Mouse (Mus musculus) MEL (cell line): ENCODE data around the gene Fam131c. TPM values are rescaled to one million over a fixed set of nuclear protein-coding genes. Genes with fewer than 3 reads are reported as not detected.

Experiments used
- DNase-seq: peaks from one replicate; pipeline ENCODE4 v3.0.0; 2011; ENCODE audit warnings: low read depth, low spot score
- H3K27ac ChIP-seq: 2 replicates; pipeline ENCODE4 v1.5.1; 2012; ENCODE audit warnings: low read depth, mild to moderate bottlenecking, control low read depth, low read length, moderate library complexity; ENCODE audit not compliant: control insufficient read depth
- H3K27me3 ChIP-seq, 2 experiments: fragments of 150-350 bp in 1 of 2; sonication (generic) in 1 of 2; 2 replicates each; pipeline ENCODE4 v1.6.1; 2012; ENCODE audit warnings: low read length in 2 of 2, mild to moderate bottlenecking in 2 of 2, improper control_type of control experiment in 1 of 2, moderate library complexity in 1 of 2; ENCODE audit not compliant: insufficient read depth in 2 of 2, control insufficient read depth in 1 of 2
- H3K36me3 ChIP-seq, 2 experiments: 2 replicates each; pipeline ENCODE4 v1.6.1; 2012 to 2014; ENCODE audit warnings: low read length in 2 of 2, improper control_type of control experiment in 1 of 2, inconsistent platforms in 1 of 2, mild to moderate bottlenecking in 1 of 2; ENCODE audit not compliant: insufficient read depth in 2 of 2, control insufficient read depth in 1 of 2
- H3K4me1 ChIP-seq, 2 experiments: fragments of 150-350 bp in 1 of 2; sonication (generic) in 1 of 2; 2 replicates each; pipeline ENCODE4 v1.6.1; 2012; ENCODE audit warnings: low read length in 2 of 2, improper control_type of control experiment in 1 of 2, mild to moderate bottlenecking in 1 of 2; ENCODE audit not compliant: insufficient read depth in 2 of 2, control insufficient read depth in 1 of 2
- H3K4me3 ChIP-seq, 2 experiments: fragments of 150-350 bp in 1 of 2; sonication (generic) in 1 of 2; 2 replicates each; pipeline ENCODE4 v1.5.1; 2012; ENCODE audit warnings: low read depth in 2 of 2, low read length in 2 of 2, mild to moderate bottlenecking in 2 of 2, moderate library complexity in 2 of 2, control low read depth in 1 of 2, improper control_type of control experiment in 1 of 2; ENCODE audit not compliant: control insufficient read depth in 1 of 2, insufficient read depth in 1 of 2
- H3K79me2 ChIP-seq: 2 replicates; pipeline ENCODE4 v1.6.1; 2012; ENCODE audit warnings: mild to moderate bottlenecking, low read length, moderate library complexity; ENCODE audit not compliant: control insufficient read depth, poor library complexity, insufficient read depth
- H3K9ac ChIP-seq: 2 replicates; pipeline ENCODE4 v1.6.1; 2012; ENCODE audit warnings: low read depth, mild to moderate bottlenecking, control low read depth, low read length, moderate library complexity; ENCODE audit not compliant: control insufficient read depth, poor library complexity, severe bottlenecking
- H3K9me3 ChIP-seq: fragments of 150-350 bp; sonication (generic); replicated peaks from 2 replicates; pipeline ENCODE4 v1.6.1; 2012; ENCODE audit warnings: mild to moderate bottlenecking, low read length, improper control_type of control experiment, moderate library complexity; ENCODE audit not compliant: insufficient read depth
- CHD1 ChIP-seq: IDR thresholded peaks from 2 replicates; pipeline ENCODE4 v1.6.1; 2012; ENCODE audit warnings: low read depth, mild to moderate bottlenecking, inconsistent platforms, low read length, improper control_type of control experiment
- CHD2 ChIP-seq: IDR thresholded peaks from 2 replicates; pipeline ENCODE4 v1.6.1; 2011; ENCODE audit warnings: low read length, improper control_type of control experiment
- CTCF ChIP-seq, 3 experiments: IDR thresholded peaks in 2 of 3; conservative IDR thresholded peaks in 1 of 3; 2 replicates each; pipeline ENCODE4 v1.5.1; 2011 to 2012; ENCODE audit warnings: low read length in 3 of 3, low read depth in 2 of 3, mild to moderate bottlenecking in 2 of 3, improper control_type of control experiment in 1 of 3, inconsistent platforms in 1 of 3, mixed read lengths in 1 of 3, moderate library complexity in 1 of 3; ENCODE audit not compliant: control insufficient read depth in 1 of 3, insufficient read depth in 1 of 3, poor library complexity in 1 of 3, severe bottlenecking in 1 of 3
- E2F4 ChIP-seq: IDR thresholded peaks from 2 replicates; pipeline ENCODE4 v1.6.1; 2011; ENCODE audit warnings: low read depth, low read length, improper control_type of control experiment, borderline replicate concordance
- ELF1 ChIP-seq: IDR thresholded peaks from 2 replicates; pipeline ENCODE4 v1.6.1; 2014; ENCODE audit warnings: low read depth, mild to moderate bottlenecking, inconsistent platforms, low read length, improper control_type of control experiment, moderate library complexity
- EP300 ChIP-seq, 2 experiments: IDR thresholded peaks; 2 replicates each; pipeline ENCODE4 v1.6.1; 2011; ENCODE audit warnings: improper control_type of control experiment in 2 of 2, low read length in 2 of 2, low read depth in 1 of 2, mild to moderate bottlenecking in 1 of 2
- ETS1 ChIP-seq: IDR thresholded peaks from 2 replicates; pipeline ENCODE4 v1.6.1; 2012; ENCODE audit warnings: low read depth, mild to moderate bottlenecking, inconsistent platforms, low read length, improper control_type of control experiment, moderate library complexity
- GATA1 ChIP-seq: IDR thresholded peaks from 2 replicates; pipeline ENCODE4 v1.6.1; 2011; ENCODE audit warnings: low read depth, low read length, improper control_type of control experiment
- HCFC1 ChIP-seq: IDR thresholded peaks from 2 replicates; pipeline ENCODE4 v1.6.1; 2012; ENCODE audit warnings: low read depth, mild to moderate bottlenecking, inconsistent platforms, low read length, improper control_type of control experiment, moderate library complexity
- KAT2A ChIP-seq: conservative IDR thresholded peaks from 2 replicates; pipeline ENCODE4 v1.6.1; 2012; ENCODE audit warnings: low read depth, low read length, improper control_type of control experiment, inconsistent platforms
- MAFK ChIP-seq: IDR thresholded peaks from 2 replicates; pipeline ENCODE4 v1.6.1; 2011; ENCODE audit warnings: low read depth, mild to moderate bottlenecking, low read length, improper control_type of control experiment, borderline replicate concordance
- MAZ ChIP-seq: IDR thresholded peaks from 2 replicates; pipeline ENCODE4 v1.6.1; 2012; ENCODE audit warnings: low read depth, mild to moderate bottlenecking, inconsistent platforms, low read length, improper control_type of control experiment
- MEF2A ChIP-seq: IDR thresholded peaks from 2 replicates; pipeline ENCODE4 v1.6.1; 2014; ENCODE audit warnings: low read depth, mild to moderate bottlenecking, inconsistent platforms, low read length, improper control_type of control experiment; ENCODE audit not compliant: poor library complexity, insufficient replicate concordance, severe bottlenecking; ENCODE audit errors: extremely low read depth
- NELFE ChIP-seq: IDR thresholded peaks from 2 replicates; pipeline ENCODE4 v1.6.1; 2011; ENCODE audit warnings: low read depth, low read length, improper control_type of control experiment
- POLR2A ChIP-seq, 2 experiments: IDR thresholded peaks; 2 replicates each; pipeline ENCODE4 v1.6.1; 2011 to 2012; ENCODE audit warnings: low read length in 2 of 2, mild to moderate bottlenecking in 2 of 2, control low read depth in 1 of 2, improper control_type of control experiment in 1 of 2, low read depth in 1 of 2, moderate library complexity in 1 of 2; ENCODE audit not compliant: control insufficient read depth in 1 of 2, insufficient read depth in 1 of 2, poor library complexity in 1 of 2
- RAD21 ChIP-seq: IDR thresholded peaks from 2 replicates; pipeline ENCODE4 v1.6.1; 2011; ENCODE audit warnings: mild to moderate bottlenecking, low read depth, low read length, improper control_type of control experiment
- SIN3A ChIP-seq: IDR thresholded peaks from 2 replicates; pipeline ENCODE4 v1.6.1; 2012; ENCODE audit warnings: low read length, improper control_type of control experiment, inconsistent platforms
- TAL1 ChIP-seq: IDR thresholded peaks from 2 replicates; pipeline ENCODE4 v1.6.1; 2012; ENCODE audit warnings: mild to moderate bottlenecking, inconsistent platforms, low read length, moderate library complexity, mixed read lengths
- USF2 ChIP-seq, 2 experiments: IDR thresholded peaks; 2 replicates each; pipeline ENCODE4 v1.6.1; 2011 to 2012; ENCODE audit warnings: improper control_type of control experiment in 2 of 2, low read length in 2 of 2, borderline replicate concordance in 1 of 2, inconsistent platforms in 1 of 2, low read depth in 1 of 2, mild to moderate bottlenecking in 1 of 2; ENCODE audit not compliant: insufficient read depth in 1 of 2
- ZKSCAN1 ChIP-seq: IDR thresholded peaks from 2 replicates; pipeline ENCODE4 v1.6.1; 2012; ENCODE audit warnings: low read depth, mild to moderate bottlenecking, inconsistent platforms, low read length, improper control_type of control experiment, moderate library complexity
- ZNF384 ChIP-seq: IDR thresholded peaks from 2 replicates; pipeline ENCODE4 v1.6.1; 2012; ENCODE audit warnings: low read depth, mild to moderate bottlenecking, inconsistent platforms, low read length, improper control_type of control experiment
- polyA plus RNA-seq, 2 experiments: library from polyadenylated mRNA; stranded (reverse) in 1 of 2; unstranded in 1 of 2; fragments of >175 nt in 1 of 2; fragments of >200 nt in 1 of 2; gene quantifications; 2 replicates each; pipeline versions ENCODE4 v1.2.1 to v1.2.4; 2012; ENCODE audit warnings: low replicate concordance in 2 of 2, low read depth in 1 of 2; ENCODE audit not compliant: insufficient read length in 2 of 2, insufficient read depth in 1 of 2, missing spikeins in 1 of 2
- total RNA-seq: library from RNA; depleted of rRNA; stranded (reverse); fragments of 300-350 nt; gene quantifications from 2 replicates; pipeline ENCODE4 v1.2.3, GENCODE M21; 2012

The Fam131c gene
- total and polyA plus RNA-seq, 3 experiments: not detected

DNA sequence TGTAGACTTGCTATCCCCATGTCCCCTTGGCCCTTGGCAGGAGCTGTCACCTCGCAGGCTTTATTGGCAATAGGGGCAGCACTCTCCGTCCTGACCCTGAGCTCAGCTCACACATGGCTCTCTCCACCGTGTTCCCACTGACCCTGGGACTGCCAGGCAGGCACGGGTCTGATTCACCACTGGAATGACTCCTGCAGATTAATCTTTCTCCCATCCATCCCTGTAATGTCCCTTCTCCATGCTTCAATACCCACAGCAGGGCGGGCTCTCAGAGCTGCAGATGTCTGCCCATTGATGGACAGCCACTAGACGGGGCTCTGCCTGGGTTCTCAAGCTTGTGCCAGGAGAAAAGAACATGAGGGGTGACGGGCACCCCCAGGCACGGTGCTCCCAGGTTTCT is 2.9 kb upstream of the Fam131c start:
- TF ChIP-seq EP300 (IDR thresholded peaks at IDR 0.05; ENCODE audit: low read depth in 1 of 2, low read length in 2 of 2) (no peak), ELF1 (no peak), TAL1 (no peak), GATA1 (no peak), POLR2A (IDR thresholded peaks at IDR 0.05; ENCODE audit: control insufficient read depth in 1 of 2, insufficient read depth in 1 of 2, low read depth in 1 of 2, low read length in 2 of 2, poor library complexity in 1 of 2) (no peak), CHD1 (no peak), RAD21 (no peak), KAT2A (no peak), MAZ (no peak), USF2 (IDR thresholded peaks at IDR 0.05; ENCODE audit: borderline replicate concordance in 1 of 2, insufficient read depth in 1 of 2, low read depth in 1 of 2, low read length in 2 of 2) (no peak), CTCF (IDR thresholded peaks at IDR 0.05 in 2 of 3, conservative IDR thresholded peaks at IDR 0.05 in 1 of 3; ENCODE audit: control insufficient read depth in 1 of 3, insufficient read depth in 1 of 3, low read depth in 2 of 3, low read length in 3 of 3, poor library complexity in 1 of 3, severe bottlenecking in 1 of 3) (no peak), SIN3A (no peak), ETS1 (no peak), MAFK (no peak), NELFE (no peak), ZNF384 (no peak), MEF2A (no peak), HCFC1 (no peak), E2F4 (no peak)
- TF ChIP-seq, all 39 proteins: peak for 0
- Histone ChIP-seq H3K4me1 (no peaks in the 10 kb centered on the region; a peak in 1 of 4 replicates), H3K36me3 (no peaks in the 10 kb centered on the region), H3K27me3 (peaks cover 0 to 4% of the 10 kb centered on the region in 2 experiments; a peak in 1 of 4 replicates), H3K4me3 (no peak overlapping the region), H3K9ac (no peak overlapping the region), H3K79me2 (no peaks in the 10 kb centered on the region), H3K27ac (no peak overlapping the region), H3K9me3 (no peaks in the 10 kb centered on the region)
- no peak for DNase-seq

GRCm38 (mm10) chr4:141365876-141366275 is 2.1 kb upstream of the Fam131c start:
- no peaks in the 10 kb centered on the region for H3K9me3 ChIP-seq
- DNase-seq: no peak
- no peaks in the 10 kb centered on the region for H3K79me2 ChIP-seq
- no peak overlapping the region for H3K9ac ChIP-seq
- TF ChIP-seq CHD2 (no peak), ZKSCAN1 (no peak)
- H3K4me1 ChIP-seq: no peaks in the 10 kb centered on the region; a peak in 1 of 4 replicates
- H3K4me3 ChIP-seq: no peak overlapping the region
- peaks cover 0 to 4% of the 10 kb centered on the region in 2 experiments; a peak in 1 of 4 replicates for H3K27me3 ChIP-seq
- no peaks in the 10 kb centered on the region for H3K36me3 ChIP-seq
- no peak overlapping the region for H3K27ac ChIP-seq
